Mouse (Mus musculus) bone marrow macrophage, adult 2 months (primary cell): ENCODE measurements at regions not wholly inside any gene's neighbourhood (a gene's known extent, or its start where the extent isn't known, plus 50 kb on each side); places are given as distances from the start of the nearest gene placed in this dataset.

Experiments used
- CTCF ChIP-seq: IDR thresholded peaks from 2 replicates; pipeline ENCODE4 v1.5.1; 2012; ENCODE audit warnings: low read depth, mild to moderate bottlenecking, low read length, moderate library complexity
- POLR2A ChIP-seq: IDR thresholded peaks from 2 replicates; pipeline ENCODE4 v1.6.1; 2012; ENCODE audit warnings: mild to moderate bottlenecking, low read depth, low read length, borderline replicate concordance

DNA sequence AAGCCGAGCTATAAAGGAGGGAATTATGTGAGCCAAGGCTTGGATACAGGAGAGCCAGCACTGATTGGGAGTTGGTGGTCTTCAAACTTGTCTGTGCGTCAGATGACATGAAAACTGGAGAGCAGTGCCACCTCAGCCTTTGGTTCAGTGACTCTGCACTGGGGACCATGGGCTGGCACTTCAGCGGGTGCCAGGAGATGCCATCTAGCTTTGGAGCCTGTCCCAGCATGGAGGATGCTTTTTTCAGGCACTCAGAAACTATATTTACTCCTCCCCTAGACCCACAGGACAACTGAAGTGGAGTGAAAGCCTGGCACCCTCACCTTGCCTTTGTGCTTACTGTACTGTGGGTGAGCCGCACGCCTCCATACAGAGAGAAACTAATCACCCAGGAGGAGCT, 142.5 kb upstream of the Zmiz1 start:
- TF ChIP-seq CTCF, result no peak
- no peak for TF ChIP-seq POLR2A
